Mouse (Mus musculus) G1E (cell line): Measurements from ENCODE around the gene Fem1a. TPM values are rescaled to one million over a fixed set of nuclear protein-coding genes. Genes with fewer than 3 reads are reported as not detected.

Experiments
- ATAC-seq: 2 replicates; pipeline ENCODE4 v1.8.0; 2016; ENCODE audit warnings: mild to moderate bottlenecking; ENCODE audit not compliant: insufficient number of reproducible peaks, poor library complexity, low FRiP score, severe bottlenecking; ENCODE audit errors: extremely low read depth
- DNase-seq: peaks from one replicate; pipeline ENCODE4 v3.0.0; 2012; ENCODE audit warnings: low spot score
- H3K27me3 ChIP-seq: 2 replicates; pipeline ENCODE4 v1.6.1; 2012; ENCODE audit warnings: mild to moderate bottlenecking, low read length, inconsistent platforms; ENCODE audit not compliant: insufficient read depth
- H3K36me3 ChIP-seq: replicated peaks from 2 replicates; pipeline ENCODE3; 2012; ENCODE audit warnings: mild to moderate bottlenecking, inconsistent platforms
- H3K4me1 ChIP-seq: 2 replicates; pipeline ENCODE4 v1.6.1; 2012; ENCODE audit warnings: low read depth, low read length, inconsistent platforms, mixed read lengths; ENCODE audit not compliant: insufficient read depth
- H3K4me3 ChIP-seq: 2 replicates; pipeline ENCODE4 v1.5.1; 2012; ENCODE audit warnings: low read depth, mild to moderate bottlenecking, inconsistent platforms, low read length, moderate library complexity, mixed read lengths
- H3K9me3 ChIP-seq: replicated peaks from 2 replicates; pipeline ENCODE4 v1.6.1; 2012; ENCODE audit warnings: inconsistent platforms
- CTCF ChIP-seq: IDR thresholded peaks from 2 replicates; pipeline ENCODE4 v1.5.1; 2012; ENCODE audit warnings: low read depth, low read length, inconsistent platforms, mixed read lengths
- GATA1 ChIP-seq: IDR thresholded peaks from 2 replicates; pipeline ENCODE4 v1.6.1; 2012; ENCODE audit warnings: borderline replicate concordance, low read length, inconsistent platforms, mixed read lengths
- GATA2 ChIP-seq: IDR thresholded peaks from 2 replicates; pipeline ENCODE4 v1.6.1; 2012; ENCODE audit warnings: low read depth, low read length, inconsistent platforms, borderline replicate concordance
- POLR2AphosphoS5 ChIP-seq: IDR thresholded peaks from 2 replicates; pipeline ENCODE4 v1.6.1; 2012; ENCODE audit warnings: low read depth, low read length, inconsistent platforms; ENCODE audit not compliant: insufficient replicate concordance
- TAL1 ChIP-seq: conservative IDR thresholded peaks from 2 replicates; pipeline ENCODE4 v1.6.1; 2012; ENCODE audit warnings: low read depth, low read length, inconsistent platforms, mixed read lengths
- polyA plus RNA-seq: library from polyadenylated mRNA; stranded (reverse); fragments of >175 nt; gene quantifications from 2 replicates; pipeline ENCODE4 v1.2.3, GENCODE M21; 2012
- total RNA-seq, 2 experiments: library from RNA; stranded (forward) in 1 of 2; stranded (reverse) in 1 of 2; fragments of 200-1000 nt in 1 of 2; fragments of >200 nt in 1 of 2; fragmentation: Nextera tagmentation in 1 of 2; gene quantifications; 2 replicates each; pipeline ENCODE4 v1.2.3; 2014 to 2017

Gene Fem1a
- total and polyA plus RNA-seq, 3 experiments: 14.4 to 20.1 (median 17.8) TPM

DNA sequence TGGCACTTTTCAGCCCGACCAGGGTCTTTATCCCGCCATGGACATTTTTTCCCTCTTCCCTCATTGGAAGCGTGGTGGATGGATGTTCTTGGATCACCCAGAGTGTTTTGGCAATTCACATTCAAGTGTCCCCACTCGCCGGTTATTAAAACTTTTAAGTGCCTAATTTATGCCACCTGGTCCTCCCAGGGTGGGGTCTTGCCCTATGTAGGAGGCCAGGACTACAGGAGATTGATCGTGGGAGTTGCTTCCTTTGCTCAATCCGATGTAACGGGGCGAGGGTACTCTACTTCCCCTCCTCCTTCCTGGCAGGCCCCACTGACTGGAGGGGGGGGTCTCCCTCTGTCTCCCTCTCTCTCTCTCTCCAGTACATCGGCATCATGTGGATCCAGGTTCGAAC lies 48.1 kb downstream of the Fem1a start:
- peaks cover 53% of the 10 kb centered on the region for H3K36me3 ChIP-seq
- DNase-seq: no peak
- H3K4me1 ChIP-seq: peaks cover 74% of the 10 kb centered on the region
- peaks cover 6% of the 10 kb centered on the region for H3K27me3 ChIP-seq
- H3K4me3 ChIP-seq: peak overlapping the region; percentile 84
- no peak for TF ChIP-seq GATA1
- H3K9me3 ChIP-seq: no peaks in the 10 kb centered on the region
- no peak for ATAC-seq

GRCm38 (mm10) chr17:56305156-56305555 lies 48.5 kb downstream of the Fem1a start:
- ATAC-seq (no peak), DNase-seq (no peak)
- Histone ChIP-seq H3K4me3 (peak overlapping the region; percentile 84), H3K27me3 (peaks cover 3% of the 10 kb centered on the region), H3K36me3 (peaks cover 57% of the 10 kb centered on the region), H3K9me3 (no peaks in the 10 kb centered on the region), H3K4me1 (peaks cover 75% of the 10 kb centered on the region)
- TF ChIP-seq CTCF: no peak
- no peak for TF ChIP-seq GATA2
- TF ChIP-seq TAL1: no peak
- no peak for TF ChIP-seq GATA1
- no peak for TF ChIP-seq POLR2AphosphoS5

GRCm38 (mm10) chr17:56305826-56306225 lies 49.2 kb downstream of the Fem1a start:
- Histone ChIP-seq H3K27me3 (no peaks in the 10 kb centered on the region), H3K36me3 (peaks cover 64% of the 10 kb centered on the region), H3K9me3 (no peaks in the 10 kb centered on the region), H3K4me1 (peaks cover 80% of the 10 kb centered on the region), H3K4me3 (peak overlapping the region; percentile 84; the same call in 1 of the 2 replicates)
- TF ChIP-seq GATA2 (no peak), POLR2AphosphoS5 (no peak), TAL1 (no peak), GATA1 (no peak), CTCF (no peak)
- ATAC-seq (no peak), DNase-seq (no peak)

DNA sequence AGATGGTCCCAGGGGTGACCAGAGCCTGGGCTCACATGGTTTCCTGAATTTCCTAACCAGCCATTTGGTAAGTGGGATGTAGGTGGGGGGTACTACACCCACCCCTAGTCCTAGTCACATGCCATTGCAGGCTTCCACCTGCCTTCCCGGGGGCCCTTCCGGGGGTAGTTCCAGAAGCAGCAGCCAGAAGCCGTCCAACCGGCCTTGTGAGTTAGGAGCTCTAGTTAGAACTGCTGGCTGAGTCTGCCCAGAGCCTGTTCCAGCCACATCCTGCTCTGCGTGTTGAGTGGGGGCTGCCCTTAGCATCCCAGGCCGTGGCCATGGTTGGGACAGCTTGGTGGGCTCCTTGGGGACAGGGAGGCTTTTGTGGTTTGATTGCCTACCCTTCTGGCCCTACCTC lies 51.5 kb downstream of the Fem1a start:
- H3K36me3 ChIP-seq: peaks cover 86% of the 10 kb centered on the region
- H3K4me1 ChIP-seq: peaks cover 80% of the 10 kb centered on the region
- DNase-seq (no peak), ATAC-seq (no peak)
- H3K4me3 ChIP-seq: peak overlapping the region; percentile 13; the same call in 1 of the 2 replicates
- TF ChIP-seq TAL1 (no peak), CTCF (no peak), GATA2 (no peak), POLR2AphosphoS5 (no peak), GATA1 (no peak)
- no peaks in the 10 kb centered on the region for H3K27me3 ChIP-seq
- no peaks in the 10 kb centered on the region for H3K9me3 ChIP-seq

DNA sequence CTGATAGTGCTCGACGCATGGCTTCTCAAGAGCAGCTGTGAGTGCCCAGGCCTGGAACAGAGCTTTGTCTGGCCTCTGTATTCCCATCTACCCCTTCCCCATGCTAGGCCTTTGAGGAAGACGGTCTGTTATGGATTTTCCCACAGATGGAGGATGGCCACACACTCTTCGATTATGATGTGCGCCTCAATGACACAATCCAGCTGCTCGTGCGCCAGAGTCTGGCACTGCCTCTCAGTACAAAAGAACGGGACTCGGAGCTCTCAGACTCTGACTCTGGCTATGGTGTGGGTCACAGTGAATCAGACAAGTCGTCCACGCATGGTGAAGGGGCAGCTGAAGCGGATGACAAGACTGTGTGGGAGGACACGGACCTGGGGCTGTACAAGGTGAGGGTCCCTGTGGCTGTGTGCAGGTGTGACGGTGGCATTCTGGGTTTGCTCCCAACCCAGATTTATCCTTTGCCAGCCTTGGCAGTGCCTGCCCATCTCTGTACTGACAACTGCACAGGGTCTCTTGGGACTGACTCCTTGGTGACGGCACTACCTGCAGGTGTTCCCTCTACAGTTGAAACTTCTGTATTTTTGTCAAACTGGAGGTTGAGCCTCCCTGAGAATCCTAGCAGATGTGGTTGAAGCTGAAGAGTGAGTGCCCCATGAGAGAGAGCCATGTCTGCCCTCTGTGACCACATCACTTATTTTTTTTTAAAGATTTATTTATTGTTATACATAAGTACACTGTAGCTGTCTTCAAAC lies 52.8 kb downstream of the Fem1a start:
- ATAC-seq: no peak
- Histone ChIP-seq H3K4me1 (peaks cover 76% of the 10 kb centered on the region), H3K36me3 (peaks cover 99% of the 10 kb centered on the region), H3K27me3 (no peaks in the 10 kb centered on the region), H3K9me3 (no peaks in the 10 kb centered on the region), H3K4me3 (no peak overlapping the region)
- no peak for TF ChIP-seq GATA1
- no peak for TF ChIP-seq TAL1
- TF ChIP-seq GATA2: no peak
- DNase-seq: no peak

Other genes starting within 250 kb of the Fem1a start
- gene Sh3gl1, start 220.2 kb upstream of the Fem1a start, total RNA-seq (2014; fragmentation: Nextera tagmentation): 21.6 and 24.3 TPM in 2 replicates
- gene Sh3gl1, start 220.2 kb upstream of the Fem1a start, total RNA-seq (2017): 28.5 and 30.1 TPM in 2 replicates
- gene Sh3gl1, start 220.2 kb upstream of the Fem1a start, polyA plus RNA-seq: 64.2 and 74.6 TPM in 2 replicates
- gene Chaf1a, start 216.4 kb upstream of the Fem1a start, total RNA-seq (2014; fragmentation: Nextera tagmentation): 31.2 and 32.9 TPM in 2 replicates
- 29.0 and 31.3 TPM in 2 replicates for gene Chaf1a, start 216.4 kb upstream of the Fem1a start, total RNA-seq (2017)
- gene Chaf1a, start 216.4 kb upstream of the Fem1a start, polyA plus RNA-seq: 84.1 and 143 TPM in 2 replicates
- gene Ubxn6, start 181.8 kb upstream of the Fem1a start, total RNA-seq (2014; fragmentation: Nextera tagmentation): 9.0 and 9.3 TPM in 2 replicates
- gene Ubxn6, start 181.8 kb upstream of the Fem1a start, total RNA-seq (2017): 17.1 and 19.1 TPM in 2 replicates
- 21.2 and 21.4 TPM in 2 replicates for gene Ubxn6, start 181.8 kb upstream of the Fem1a start, polyA plus RNA-seq
- 31.1 and 37.6 TPM in 2 replicates for gene Hdgfl2, start 177.2 kb upstream of the Fem1a start, total RNA-seq (2014; fragmentation: Nextera tagmentation)
- gene Hdgfl2, start 177.2 kb upstream of the Fem1a start, total RNA-seq (2017): 73.3 and 76.0 TPM in 2 replicates
- 174 and 201 TPM in 2 replicates for gene Hdgfl2, start 177.2 kb upstream of the Fem1a start, polyA plus RNA-seq
- not detected in 2 replicates for gene Plin4, start 147.0 kb upstream of the Fem1a start, total RNA-seq (2014; fragmentation: Nextera tagmentation)
- 0.05 and 0.06 TPM in 2 replicates for gene Plin4, start 147.0 kb upstream of the Fem1a start, total RNA-seq (2017)
- gene Plin4, start 147.0 kb upstream of the Fem1a start, polyA plus RNA-seq: not detected in 2 replicates
- gene Plin5, start 139.2 kb upstream of the Fem1a start, total RNA-seq (2014; fragmentation: Nextera tagmentation): not detected in 2 replicates
- 0.06 TPM in 1 of 2 replicates, not detected in the other for gene Plin5, start 139.2 kb upstream of the Fem1a start, total RNA-seq (2017)
- not detected in 2 replicates for gene Plin5, start 139.2 kb upstream of the Fem1a start, polyA plus RNA-seq
- not detected in 2 replicates for gene Lrg1, start 134.8 kb upstream of the Fem1a start, total RNA-seq (2014; fragmentation: Nextera tagmentation)
- gene Lrg1, start 134.8 kb upstream of the Fem1a start, total RNA-seq (2017): not detected in 2 replicates
- 0.04 TPM in 1 of 2 replicates, not detected in the other for gene Lrg1, start 134.8 kb upstream of the Fem1a start, polyA plus RNA-seq
- gene Sema6b, start 116.5 kb upstream of the Fem1a start, total RNA-seq (2014; fragmentation: Nextera tagmentation): 2.7 and 4.0 TPM in 2 replicates
- 3.4 and 3.6 TPM in 2 replicates for gene Sema6b, start 116.5 kb upstream of the Fem1a start, total RNA-seq (2017)
- gene Sema6b, start 116.5 kb upstream of the Fem1a start, polyA plus RNA-seq: 14.1 and 16.1 TPM in 2 replicates
- gene Tnfaip8l1, start 94.3 kb upstream of the Fem1a start, total RNA-seq (2014; fragmentation: Nextera tagmentation): 2.0 and 2.1 TPM in 2 replicates
- gene Tnfaip8l1, start 94.3 kb upstream of the Fem1a start, total RNA-seq (2017): 2.8 and 3.2 TPM in 2 replicates
- gene Tnfaip8l1, start 94.3 kb upstream of the Fem1a start, polyA plus RNA-seq: 1.0 and 1.1 TPM in 2 replicates
- 19.9 and 22.0 TPM in 2 replicates for gene Mydgf, start 72.9 kb upstream of the Fem1a start, total RNA-seq (2014; fragmentation: Nextera tagmentation)
- 32.3 and 36.2 TPM in 2 replicates for gene Mydgf, start 72.9 kb upstream of the Fem1a start, total RNA-seq (2017)
- gene Mydgf, start 72.9 kb upstream of the Fem1a start, polyA plus RNA-seq: 27.3 and 36.6 TPM in 2 replicates
- gene Dpp9, start 37.9 kb upstream of the Fem1a start, total RNA-seq (2014; fragmentation: Nextera tagmentation): 22.4 and 26.8 TPM in 2 replicates
- gene Dpp9, start 37.9 kb upstream of the Fem1a start, total RNA-seq (2017): 13.0 and 14.4 TPM in 2 replicates
- 61.8 and 62.4 TPM in 2 replicates for gene Dpp9, start 37.9 kb upstream of the Fem1a start, polyA plus RNA-seq
- gene Ticam1, start 20.0 kb downstream of the Fem1a start, total RNA-seq (2014; fragmentation: Nextera tagmentation): 15.2 and 16.2 TPM in 2 replicates
- 4.9 and 5.7 TPM in 2 replicates for gene Ticam1, start 20.0 kb downstream of the Fem1a start, total RNA-seq (2017)
- 7.4 and 8.1 TPM in 2 replicates for gene Ticam1, start 20.0 kb downstream of the Fem1a start, polyA plus RNA-seq
- gene Plin3, start 36.1 kb downstream of the Fem1a start, total RNA-seq (2014; fragmentation: Nextera tagmentation): 8.1 and 12.3 TPM in 2 replicates
- gene Plin3, start 36.1 kb downstream of the Fem1a start, total RNA-seq (2017): 55.9 and 64.1 TPM in 2 replicates
- gene Plin3, start 36.1 kb downstream of the Fem1a start, polyA plus RNA-seq: 12.2 and 12.7 TPM in 2 replicates
- not detected in 2 replicates for gene Arrdc5, start 43.5 kb downstream of the Fem1a start, total RNA-seq (2014; fragmentation: Nextera tagmentation)
- not detected in 2 replicates for gene Arrdc5, start 43.5 kb downstream of the Fem1a start, total RNA-seq (2017)
- gene Arrdc5, start 43.5 kb downstream of the Fem1a start, polyA plus RNA-seq: not detected in 2 replicates
- 108 and 118 TPM in 2 replicates for gene Uhrf1, start 46.5 kb downstream of the Fem1a start, total RNA-seq (2014; fragmentation: Nextera tagmentation)
- gene Uhrf1, start 46.5 kb downstream of the Fem1a start, total RNA-seq (2017): 173 and 186 TPM in 2 replicates
- gene Uhrf1, start 46.5 kb downstream of the Fem1a start, polyA plus RNA-seq: 193 and 196 TPM in 2 replicates
- gene Kdm4b, start 69.3 kb downstream of the Fem1a start, total RNA-seq (2014; fragmentation: Nextera tagmentation): 28.3 and 35.1 TPM in 2 replicates
- gene Kdm4b, start 69.3 kb downstream of the Fem1a start, total RNA-seq (2017): 21.5 and 24.6 TPM in 2 replicates
- gene Kdm4b, start 69.3 kb downstream of the Fem1a start, polyA plus RNA-seq: 31.1 and 32.3 TPM in 2 replicates
- 70.5 and 77.2 TPM in 2 replicates for gene Ptprs, start 219.7 kb downstream of the Fem1a start, total RNA-seq (2014; fragmentation: Nextera tagmentation)
- 16.4 and 16.7 TPM in 2 replicates for gene Ptprs, start 219.7 kb downstream of the Fem1a start, total RNA-seq (2017)
- gene Ptprs, start 219.7 kb downstream of the Fem1a start, polyA plus RNA-seq: 83.6 and 90.8 TPM in 2 replicates